Mouse (Mus musculus) heart, postnatal 0 days (tissue): Measurements from ENCODE around the gene Rtl8a. TPM values are rescaled to one million over a fixed set of nuclear protein-coding genes. Genes with fewer than 3 reads are reported as not detected.
"Not testable (repeated sequence)": the region's sequence is repeated elsewhere in the genome, so short reads cannot be mapped to it uniquely, and the experiment has no call there.

Source experiments
- ATAC-seq: fragments of 200-750 bp; cut with Nextera tagmentation; 2 replicates; pipeline ENCODE4 v1.8.0; 2017; ENCODE audit warnings: low read depth, moderate number of reproducible peaks, moderate library complexity; ENCODE audit not compliant: insufficient read depth
- DNase-seq: peaks from one replicate; pipeline ENCODE4 v3.0.0-alpha.2; 2016; ENCODE audit warnings: low spot score
- H3K27ac ChIP-seq: fragments of 300-500 bp; sonication (generic); 2 replicates; pipeline ENCODE4 v1.5.1; 2014; ENCODE audit warnings: low read depth, mild to moderate bottlenecking
- H3K27me3 ChIP-seq: fragments of 300-500 bp; sonication (generic); 2 replicates; pipeline ENCODE4 v1.6.1; 2014; ENCODE audit warnings: low read length, mixed read lengths; ENCODE audit not compliant: control insufficient read depth, insufficient read depth
- H3K36me3 ChIP-seq: fragments of 300-500 bp; sonication (generic); replicated peaks from 2 replicates; pipeline ENCODE4 v1.6.1; 2014; ENCODE audit warnings: low read length, mixed read lengths; ENCODE audit not compliant: control insufficient read depth, insufficient read depth
- H3K4me1 ChIP-seq: fragments of 300-500 bp; sonication (generic); 2 replicates; pipeline ENCODE4 v1.6.1; 2014; ENCODE audit warnings: antibody characterized with exemption; ENCODE audit not compliant: control insufficient read depth, insufficient read depth
- H3K4me2 ChIP-seq: fragments of 300-500 bp; sonication (generic); 2 replicates; pipeline ENCODE4 v1.6.1; 2014; ENCODE audit warnings: low read depth, mild to moderate bottlenecking, low read length, moderate library complexity
- H3K4me3 ChIP-seq: fragments of 300-500 bp; sonication (generic); 2 replicates; pipeline ENCODE4 v1.5.1; 2014; ENCODE audit warnings: low read depth, low read length
- H3K9ac ChIP-seq: fragments of 300-500 bp; sonication (generic); replicated peaks from 2 replicates; pipeline ENCODE4 v1.6.1; 2014; ENCODE audit warnings: low read depth, low read length, mixed read lengths
- H3K9me3 ChIP-seq: fragments of 300-500 bp; sonication (generic); replicated peaks from 2 replicates; pipeline ENCODE4 v1.6.1; 2016; ENCODE audit warnings: low read length; ENCODE audit not compliant: control insufficient read depth
- CTCF ChIP-seq: IDR thresholded peaks from 2 replicates; pipeline ENCODE4 v1.5.1; 2016; ENCODE audit warnings: antibody characterized with exemption, control low read depth, low read depth
- WGBS: fragments of 180-500 bp; shearing (Covaris S2); extraction: QIAGEN DNeasy Blood & Tissue Kit; methylation state at CpG from one replicate; pipeline ENCODE4 v1.1.7; 2014; 5-methylcytosine and 5-hydroxymethylcytosine counted together
- polyA plus RNA-seq: library from polyadenylated mRNA; unstranded; fragments of >200 nt; fragmentation: Nextera tagmentation; extraction: Ambion mirVana; gene quantifications from 2 replicates; pipeline ENCODE4 v1.2.1, GENCODE M21; 2015
- total RNA-seq: library from RNA; depleted of rRNA; stranded (reverse); fragments of >200 nt; gene quantifications from 2 replicates; pipeline ENCODE4 v1.2.3, GENCODE M21; 2014; ENCODE audit warnings: low replicate concordance; rRNA removed

Rtl8a gene
- total and polyA plus RNA-seq, 2 experiments from 2014 or later, result 121 TPM

GRCm38 (mm10) chrX:53599993-53600392 lies 43.5 kb downstream of the Rtl8a start:
- TF ChIP-seq CTCF, result peak; percentile 49
- H3K4me2 ChIP-seq, H3K27me3 ChIP-seq, H3K36me3 ChIP-seq, H3K4me3 ChIP-seq, H3K9ac ChIP-seq, DNase-seq, ATAC-seq, H3K27ac ChIP-seq, H3K4me1 ChIP-seq, H3K9me3 ChIP-seq: not testable (repeated sequence)
- WGBS, result 4% methylated on average over 1 of the region's 2 CpGs

Other genes starting within 250 kb of the Rtl8a start
- gene Etd, start 208.8 kb downstream of the Rtl8a start, total RNA-seq, result not detected in 2 replicates
- gene Etd, start 208.8 kb downstream of the Rtl8a start, polyA plus RNA-seq, result not detected in 2 replicates
- gene Rtl8c, start 35.6 kb downstream of the Rtl8a start, total RNA-seq, result 17.5 and 44.5 TPM in 2 replicates
- gene Rtl8c, start 35.6 kb downstream of the Rtl8a start, polyA plus RNA-seq, result 30.9 and 33.7 TPM in 2 replicates
- not detected in 2 replicates for gene Gm14597, start 34.7 kb downstream of the Rtl8a start, total RNA-seq
- gene Gm14597, start 34.7 kb downstream of the Rtl8a start, polyA plus RNA-seq, result not detected in 2 replicates
- gene Rtl8b, start 26.7 kb upstream of the Rtl8a start, total RNA-seq, result 191 and 261 TPM in 2 replicates
- gene Rtl8b, start 26.7 kb upstream of the Rtl8a start, polyA plus RNA-seq, result 97.1 and 102 TPM in 2 replicates
- gene 4930502E18Rik, start 81.1 kb upstream of the Rtl8a start, total RNA-seq, result not detected in 2 replicates
- gene 4930502E18Rik, start 81.1 kb upstream of the Rtl8a start, polyA plus RNA-seq, result 0.11 and 0.34 TPM in 2 replicates
- not detected in 2 replicates for gene 1700013H16Rik, start 114.1 kb upstream of the Rtl8a start, total RNA-seq
- not detected in 2 replicates for gene 1700013H16Rik, start 114.1 kb upstream of the Rtl8a start, polyA plus RNA-seq
- not detected in 2 replicates for gene Zfp36l3, start 132.7 kb upstream of the Rtl8a start, total RNA-seq
- not detected in 2 replicates for gene Zfp36l3, start 132.7 kb upstream of the Rtl8a start, polyA plus RNA-seq
- 0.08 TPM in 1 of 2 replicates, not detected in the other for gene Xlr, start 154.0 kb upstream of the Rtl8a start, total RNA-seq
- 4.3 and 5.1 TPM in 2 replicates for gene Xlr, start 154.0 kb upstream of the Rtl8a start, polyA plus RNA-seq